Mouse (Mus musculus): ENCODE results near the gene Rara. TPM values are rescaled to one million over a fixed set of nuclear protein-coding genes. Genes with fewer than 3 reads are reported as not detected.
A peak's percentile ranks its signal among the peaks of the same experiment; 100 is the strongest.
"Not testable (repeated sequence)": the region's sequence is repeated elsewhere in the genome, so short reads cannot be mapped to it uniquely, and the experiment has no call there.

Rara gene
- 124 and 125 TPM in 2 replicates for total RNA-seq (2015)
- 38.8 and 43.3 TPM in 2 replicates for total RNA-seq (2017)

DNA sequence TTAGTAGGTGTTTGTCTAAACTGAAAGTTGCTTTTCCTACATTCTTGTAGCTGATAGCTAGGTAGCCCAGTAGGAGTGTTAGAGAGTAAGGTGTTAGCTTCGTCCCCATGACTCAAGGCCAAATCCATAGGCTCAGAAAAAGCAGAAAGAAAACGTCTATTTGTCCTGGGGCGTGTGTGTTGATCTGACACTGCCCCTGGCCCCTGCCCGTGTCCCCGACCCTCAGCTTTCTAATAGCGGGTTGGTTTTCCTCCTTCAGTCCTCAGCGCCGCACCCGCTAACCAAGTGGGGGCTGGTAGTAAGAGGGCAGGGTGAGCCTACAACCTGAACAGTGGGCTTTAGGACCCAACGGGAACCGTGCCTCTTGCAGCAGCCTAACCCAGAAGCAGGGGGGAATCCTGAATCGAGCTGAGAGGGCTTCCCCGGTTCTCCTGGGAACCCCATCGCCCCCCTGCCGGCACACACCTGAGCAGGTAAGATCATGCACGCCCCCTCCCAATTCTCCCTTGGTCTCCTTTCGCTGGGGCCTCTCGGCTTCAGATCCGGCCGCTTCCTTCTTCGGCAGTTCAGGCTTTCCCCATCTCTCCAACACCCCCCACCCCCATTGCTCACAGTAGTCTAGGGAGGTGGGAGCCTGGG is at the start of gene Rara:
TSS of gene Rara (plus strand) at position 381 of the 639 bp plus-strand sequence.
- ATAC-seq (ENCODE audit: poor library complexity, severe bottlenecking): no peak

DNA sequence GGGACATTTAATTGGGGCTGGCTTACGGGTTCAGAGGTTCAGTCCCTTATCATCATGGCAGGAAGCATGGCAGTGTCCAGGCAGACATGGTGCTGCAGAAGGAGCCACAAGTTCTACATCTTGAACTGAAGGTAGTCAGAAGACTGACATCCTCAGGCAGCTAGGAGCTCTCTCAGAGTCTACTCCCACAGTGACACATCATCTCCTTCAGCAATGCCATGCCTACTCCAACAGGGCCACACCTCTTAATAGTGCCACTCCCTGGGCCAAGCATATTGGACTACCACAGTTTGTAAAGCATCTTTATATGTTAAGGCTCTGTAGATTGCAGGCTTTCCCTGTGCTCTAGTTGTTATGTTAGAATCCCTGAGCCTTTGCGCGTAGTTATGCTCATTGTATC is 39.9 kb upstream of the Rara start:
- ATAC-seq (ENCODE audit: poor library complexity, severe bottlenecking): no peak

DNA sequence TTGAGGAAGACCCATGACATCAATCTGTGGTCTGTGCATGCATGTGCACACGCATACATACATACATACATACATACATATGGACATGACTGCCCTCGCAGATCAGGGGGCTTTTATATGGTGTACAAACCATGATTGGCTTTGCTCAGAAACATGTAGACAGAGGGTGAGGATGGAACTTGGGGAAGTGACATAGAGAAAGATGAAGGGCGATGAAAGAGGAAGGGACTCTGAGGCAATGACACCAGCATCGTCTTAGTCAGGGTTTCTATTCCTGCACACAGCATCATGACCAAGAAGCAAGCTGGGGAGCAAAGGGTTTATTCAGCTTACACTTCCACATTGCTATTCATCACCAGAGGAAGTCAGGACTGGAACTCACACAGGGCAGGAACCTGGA is 38.5 kb upstream of the Rara start:
- ATAC-seq (ENCODE audit: poor library complexity, severe bottlenecking): peak; percentile 93

DNA sequence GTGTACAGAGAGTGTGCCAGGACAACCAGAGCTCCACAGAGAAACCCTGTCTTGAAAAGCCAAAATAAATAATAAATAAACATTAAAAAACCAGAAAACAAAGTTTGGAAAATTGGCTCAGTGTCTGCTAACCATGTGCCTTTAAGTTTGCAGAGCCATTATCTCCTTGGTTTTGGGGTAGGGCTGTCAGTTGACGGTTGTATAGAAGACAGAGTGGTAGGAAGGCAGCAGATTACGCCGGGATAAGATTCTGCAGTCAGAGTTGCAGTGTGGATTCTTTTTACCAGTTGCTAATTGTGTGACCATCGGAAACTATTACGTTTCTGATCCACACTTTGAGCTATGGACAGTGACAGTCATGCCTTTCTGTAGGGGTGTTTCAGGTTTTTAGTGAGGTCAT is 37.6 kb upstream of the Rara start:
- no peak for ATAC-seq (ENCODE audit: poor library complexity, severe bottlenecking)

- ATAC-seq (ENCODE audit: poor library complexity, severe bottlenecking): no peak
Measured at GRCm38 (mm10) chr11:98892426-98892825, 35.2 kb upstream of the Rara start.

DNA sequence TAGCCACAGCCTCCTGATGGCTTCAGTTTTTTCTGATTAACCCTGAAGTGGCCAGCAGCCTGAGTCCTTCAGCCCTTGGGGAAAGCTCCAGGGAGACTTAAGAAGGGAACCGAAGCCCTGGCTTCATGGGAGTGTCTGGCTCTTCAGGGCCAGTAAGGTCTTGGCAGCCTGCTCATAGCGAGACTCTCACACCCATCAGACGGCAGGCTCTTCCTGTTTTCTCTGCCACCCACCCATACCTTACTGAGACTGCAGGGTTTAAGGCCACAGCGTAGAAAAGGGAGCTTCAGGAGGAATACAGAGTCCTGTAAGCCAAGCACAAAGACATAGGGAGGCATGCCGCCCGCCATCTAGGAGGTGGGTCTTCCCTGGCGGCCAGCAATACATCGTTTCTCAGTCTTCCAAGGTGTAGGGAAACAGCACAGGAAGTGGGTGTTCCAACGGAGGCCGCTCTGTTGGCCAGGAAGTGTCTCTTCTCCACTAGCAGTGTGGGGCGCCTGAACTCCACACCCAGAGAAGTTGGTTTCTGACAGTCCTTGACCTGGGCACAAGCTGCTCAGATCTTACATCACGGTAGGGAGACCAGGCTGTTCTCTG is 27.0 kb upstream of the Rara start:
- peak; percentile 81 for ATAC-seq (ENCODE audit: poor library complexity, severe bottlenecking)

DNA sequence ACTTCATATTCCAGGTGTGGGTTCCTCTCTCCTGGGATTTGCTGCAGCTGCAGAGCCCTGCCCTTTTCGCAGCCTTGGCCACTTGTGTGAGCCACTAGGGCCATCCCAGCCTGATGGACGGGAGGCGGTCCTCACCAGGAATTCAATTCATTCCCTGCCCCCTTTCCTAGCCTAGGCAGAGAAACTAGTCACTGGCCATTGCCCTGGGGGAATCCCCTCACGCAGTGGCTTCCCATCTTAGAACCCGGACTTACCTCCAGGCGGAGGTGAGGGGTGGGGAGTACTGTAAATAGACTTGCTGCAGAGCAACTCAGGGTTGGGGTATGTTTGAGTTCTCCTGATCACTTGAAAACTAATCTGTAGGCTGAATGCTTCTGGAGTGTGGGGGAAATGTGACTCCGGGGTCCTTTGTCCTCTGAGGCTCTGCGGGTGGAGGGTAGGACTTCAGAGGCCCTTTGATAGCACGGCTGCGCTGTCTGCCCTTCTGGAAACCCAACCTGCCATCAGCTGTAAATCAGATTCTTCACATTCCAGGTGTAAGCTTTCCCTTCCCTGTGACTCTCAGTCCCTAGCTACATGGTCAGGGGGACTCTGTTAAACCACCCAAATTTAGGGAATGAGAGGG is 24.9 kb upstream of the Rara start:
- no peak for ATAC-seq (ENCODE audit: poor library complexity, severe bottlenecking)

DNA sequence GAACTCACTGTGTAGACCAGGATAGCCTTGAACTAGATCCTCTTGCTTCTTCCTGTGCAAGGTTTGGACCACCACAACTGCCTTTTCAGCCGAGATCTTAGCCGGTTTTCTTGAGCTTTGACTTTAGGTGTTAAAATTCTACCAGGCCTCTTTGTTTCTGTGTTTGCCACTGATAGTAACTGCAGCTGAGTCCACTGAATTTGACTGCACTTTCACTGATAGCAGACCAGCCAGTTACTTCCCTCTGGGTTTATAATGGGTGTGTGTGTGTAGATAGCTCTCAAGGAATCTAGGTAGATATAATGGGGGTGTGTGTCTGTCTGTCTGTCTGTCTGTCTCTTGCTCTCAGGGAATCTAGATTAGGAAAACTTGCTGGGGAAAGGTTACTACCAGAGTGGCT is 23.0 kb upstream of the Rara start:
- ATAC-seq (ENCODE audit: poor library complexity, severe bottlenecking): no peak

DNA sequence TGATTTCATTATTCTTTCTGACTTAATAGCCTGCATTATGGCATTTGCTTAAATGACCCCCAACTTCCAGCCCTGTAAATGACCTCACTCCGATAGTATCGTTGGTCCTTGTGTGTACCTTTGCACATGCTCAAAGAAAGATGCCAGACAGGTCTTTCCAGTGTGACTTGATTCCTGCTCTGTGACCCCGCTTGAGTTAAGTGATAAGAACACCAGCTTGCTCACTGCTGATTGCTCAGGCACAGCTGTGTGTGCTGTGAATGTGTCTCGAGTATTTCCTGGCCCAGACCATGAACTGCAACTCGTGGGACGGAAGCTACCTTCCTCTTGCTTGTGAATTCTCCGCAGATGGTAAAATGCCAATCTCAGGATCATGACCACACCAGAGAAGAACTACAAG is 22.6 kb upstream of the Rara start:
- no peak for ATAC-seq (ENCODE audit: poor library complexity, severe bottlenecking)

- ATAC-seq (ENCODE audit: poor library complexity, severe bottlenecking): no peak
Measured at GRCm38 (mm10) chr11:98905583-98905982, 22.0 kb upstream of the Rara start.

DNA sequence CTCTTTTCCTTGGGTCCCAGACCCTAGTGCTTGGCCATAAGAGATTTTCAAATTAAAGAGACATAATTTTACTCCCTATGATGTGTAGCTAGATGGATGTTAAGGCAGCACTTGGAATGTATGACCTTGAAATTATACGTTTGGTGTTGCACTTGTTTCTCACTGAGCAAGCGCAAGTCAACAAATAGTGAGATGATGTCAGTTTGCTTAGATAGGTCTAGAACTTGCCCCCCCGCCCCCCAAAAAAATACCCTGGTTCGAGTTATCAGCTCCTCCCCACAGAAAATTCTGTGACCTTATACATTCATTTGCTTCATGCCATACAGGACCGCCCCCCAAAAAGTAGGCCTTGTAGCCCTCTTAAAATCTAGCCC is 20.6 kb upstream of the Rara start:
- no peak for ATAC-seq (ENCODE audit: poor library complexity, severe bottlenecking)

- peak; percentile 97 for ATAC-seq (ENCODE audit: poor library complexity, severe bottlenecking)
Measured at GRCm38 (mm10) chr11:98907437-98908173, 20.0 kb upstream of the Rara start, which contains the start of gene Cdc6. Cdc6 (plus strand) TSS chr11:98907801.

DNA sequence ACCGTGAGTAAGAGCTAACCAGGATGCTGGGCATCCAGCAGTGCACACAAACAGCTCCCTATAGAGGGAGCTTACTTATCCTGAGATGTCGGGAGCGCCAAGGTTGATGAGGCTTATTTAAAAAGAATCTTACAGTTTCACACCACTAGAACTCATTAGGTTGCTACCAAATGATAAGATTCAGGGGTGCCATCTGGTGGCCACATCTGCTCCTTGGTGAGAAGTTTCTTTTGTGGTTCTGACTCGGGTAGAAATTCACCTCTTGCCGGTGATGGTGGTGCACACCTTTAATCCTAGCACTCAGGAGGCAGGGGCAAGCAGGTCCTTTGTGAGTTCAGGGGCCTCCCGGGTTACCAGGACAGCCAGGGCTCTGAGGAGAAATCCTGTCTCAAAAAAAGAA is 18.0 kb upstream of the Rara start:
- 0 out of 2 replicates have a peak, but pooled peaks have one; percentile 24 for ATAC-seq (ENCODE audit: poor library complexity, severe bottlenecking)

DNA sequence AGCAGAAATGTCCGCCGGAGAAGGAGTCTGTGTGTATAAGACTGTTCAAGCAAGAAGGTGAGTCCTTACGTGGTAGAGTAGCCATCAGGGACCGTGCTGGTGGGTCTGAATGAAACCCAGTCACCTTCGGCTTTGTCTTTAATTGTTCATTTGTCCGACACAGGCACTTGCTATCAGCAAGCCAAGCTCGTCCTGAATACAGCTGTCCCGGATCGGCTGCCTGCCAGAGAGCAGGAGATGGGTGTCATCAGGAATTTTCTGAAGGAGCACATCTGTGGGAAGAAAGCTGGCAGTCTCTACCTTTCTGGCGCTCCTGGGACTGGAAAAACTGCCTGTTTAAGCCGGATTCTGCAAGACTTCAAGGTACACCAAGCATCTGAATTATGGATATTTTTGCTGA is 17.2 kb upstream of the Rara start:
- ATAC-seq (ENCODE audit: poor library complexity, severe bottlenecking): no peak

DNA sequence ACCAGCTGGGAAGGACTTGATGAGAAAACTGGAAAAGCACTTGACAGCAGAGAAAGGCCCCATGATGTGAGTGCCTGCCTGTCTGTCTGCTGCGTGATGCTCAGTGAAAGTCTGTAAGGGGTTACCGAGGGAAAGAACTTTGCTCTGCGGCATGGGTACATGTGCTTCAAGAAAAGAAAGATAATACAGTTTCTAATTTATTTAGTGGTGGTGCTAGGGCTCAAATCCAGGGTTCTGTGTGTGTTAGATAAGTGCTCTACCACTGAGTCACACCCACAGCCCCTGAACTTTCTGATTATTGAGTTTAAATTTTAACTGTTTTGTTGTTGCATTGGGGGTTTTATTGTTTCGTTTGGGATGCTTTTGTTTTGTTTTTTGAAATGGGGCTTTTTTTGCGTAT is 16.1 kb upstream of the Rara start:
- no peak for ATAC-seq (ENCODE audit: poor library complexity, severe bottlenecking)

GRCm38 (mm10) chr11:98914196-98914595 is 13.4 kb upstream of the Rara start:
- ATAC-seq (ENCODE audit: poor library complexity, severe bottlenecking): no peak

- not testable (repeated sequence) for ATAC-seq (ENCODE audit: poor library complexity, severe bottlenecking)
Measured at GRCm38 (mm10) chr11:98916376-98916775, 11.2 kb upstream of the Rara start.

- peak; percentile 25; the same call in 1 of the 2 replicates for ATAC-seq (ENCODE audit: poor library complexity, severe bottlenecking)
Measured at GRCm38 (mm10) chr11:98917428-98918005, 10.1 kb upstream of the Rara start.

DNA sequence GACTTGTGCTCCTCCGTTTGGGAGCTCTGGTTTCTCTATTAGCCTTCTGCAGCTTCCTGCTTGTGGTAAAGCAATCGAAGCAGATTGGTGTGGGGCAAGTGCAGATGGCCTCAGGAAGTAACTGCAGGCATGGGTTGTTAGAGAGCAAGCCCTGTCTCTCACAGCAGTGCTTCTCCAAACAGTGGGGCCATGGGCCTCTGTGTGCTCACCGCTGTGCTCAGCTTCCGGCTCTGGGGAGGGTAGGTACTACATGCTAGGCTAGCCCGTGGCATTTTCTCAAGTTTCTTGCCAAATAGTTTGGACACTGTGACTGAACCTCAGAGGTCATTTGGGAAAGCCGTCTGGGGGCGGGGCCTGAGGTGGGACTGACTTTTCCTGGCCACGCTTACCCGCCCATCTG is 9.4 kb upstream of the Rara start:
- ATAC-seq (ENCODE audit: poor library complexity, severe bottlenecking): peak; percentile 95

- ATAC-seq (ENCODE audit: poor library complexity, severe bottlenecking): no peak
Measured at GRCm38 (mm10) chr11:98919009-98919408, 8.6 kb upstream of the Rara start.

DNA sequence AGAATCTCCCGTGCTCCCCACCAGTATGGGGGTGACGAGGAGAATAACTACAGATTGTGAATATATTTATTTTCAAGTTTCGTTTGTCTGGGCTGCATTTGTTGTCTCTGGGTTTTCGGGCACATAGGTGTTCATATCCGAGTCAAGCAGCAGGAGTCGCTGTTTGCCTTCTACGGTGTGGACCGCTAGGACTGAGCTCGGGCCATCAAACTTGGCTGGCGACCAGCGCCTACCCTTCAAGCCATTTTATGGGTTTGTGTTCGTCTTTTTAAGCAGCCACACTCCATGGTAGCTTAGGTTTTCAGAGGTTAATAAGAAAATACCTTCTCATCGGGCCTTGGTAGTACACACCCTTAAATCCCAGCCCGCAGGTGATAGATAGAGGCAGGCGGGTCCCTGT is 5.8 kb upstream of the Rara start:
- not testable (repeated sequence) for ATAC-seq (ENCODE audit: poor library complexity, severe bottlenecking)
